Mouse (Mus musculus): ENCODE measurements at regions not wholly inside any gene's neighbourhood (a gene's known extent, or its start where the extent isn't known, plus 50 kb on each side); places are given as distances from the start of the nearest gene placed in this dataset.
A peak's percentile ranks its signal among the peaks of the same experiment; 100 is the strongest.

DNA sequence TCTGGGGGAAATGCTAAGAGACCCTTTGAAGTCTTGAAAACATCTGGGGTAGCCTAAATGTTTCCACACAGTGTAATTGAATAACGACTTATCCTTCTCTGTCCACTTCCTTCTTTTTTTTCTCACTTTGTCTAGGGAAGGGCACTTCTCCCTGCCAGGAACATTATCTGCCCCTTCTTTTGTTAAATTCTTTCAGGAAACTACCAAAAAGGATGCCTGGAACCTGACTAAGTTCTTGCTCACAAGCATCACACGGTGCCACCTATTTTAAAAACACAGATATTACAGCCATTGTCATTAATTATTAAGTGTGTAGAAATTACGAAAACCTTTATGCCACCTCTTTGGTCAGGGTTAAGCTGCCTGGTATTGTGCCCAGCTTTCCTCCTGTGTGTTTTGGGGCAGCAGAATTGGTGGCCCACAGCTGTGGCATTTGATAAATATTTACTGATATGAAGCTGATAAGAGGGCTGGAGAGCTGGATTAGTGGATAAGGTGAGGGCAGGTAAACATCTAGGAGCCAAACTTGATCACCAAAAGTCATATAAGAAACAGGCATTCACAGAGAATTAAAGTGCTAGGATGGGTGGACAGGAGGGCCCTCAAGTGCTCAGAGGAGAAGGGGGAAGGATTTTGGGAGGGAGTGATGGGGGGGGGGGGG lies 855.6 kb upstream of the Adgrl2 start:
- DNase-seq (ENCODE audit: low spot score) (no peak), ATAC-seq (no peak)
- Histone ChIP-seq H3K36me3 (ENCODE audit: insufficient read depth, low read length) (no peaks in the 10 kb centered on the region), H3K27ac (ENCODE audit: low read length) (no peak overlapping the region), H3K4me1 (ENCODE audit: insufficient read depth, low read depth, low read length) (no peaks in the 10 kb centered on the region), H3K4me3 (ENCODE audit: low read depth, low read length) (no peak overlapping the region), H3K9ac (replicated peaks; ENCODE audit: low read depth) (no peak overlapping the region), H3K4me2 (replicated peaks; ENCODE audit: low read depth, low read length) (no peak overlapping the region), H3K27me3 (replicated peaks; ENCODE audit: insufficient read depth, low read length) (no peaks in the 10 kb centered on the region), H3K9me3 (ENCODE audit: low read length) (no peaks in the 10 kb centered on the region)
- WGBS, result 30% methylated on average over 3 of the region's 3 CpGs
- TF ChIP-seq EP300 (IDR thresholded peaks at IDR 0.05), result no peak
- TF ChIP-seq CTCF (IDR thresholded peaks at IDR 0.05), result no peak

GRCm38 (mm10) chr3:149845083-149845825 lies 854.9 kb upstream of the Adgrl2 start:
- no peak for ATAC-seq

GRCm38 (mm10) chr3:149837921-149838320 lies 847.6 kb upstream of the Adgrl2 start:
- H3K9me3 ChIP-seq (ENCODE audit: low read length), result no peaks in the 10 kb centered on the region

More at GRCm38 (mm10) chr3:149845083-149845825, 854.9 kb upstream of the Adgrl2 start:
- Histone ChIP-seq H3K27ac (ENCODE audit: low read length) (no peak overlapping the region), H3K36me3 (ENCODE audit: insufficient read depth, low read length) (no peaks in the 10 kb centered on the region), H3K9ac (replicated peaks; ENCODE audit: low read depth) (no peak overlapping the region), H3K4me3 (ENCODE audit: low read depth, low read length) (peak overlapping the region; percentile 19; the same call in 1 of the 2 replicates), H3K4me2 (replicated peaks; ENCODE audit: low read depth, low read length) (peak overlapping the region; percentile 52), H3K9me3 (ENCODE audit: low read length) (no peaks in the 10 kb centered on the region), H3K4me1 (ENCODE audit: insufficient read depth, low read depth, low read length) (no peaks in the 10 kb centered on the region), H3K27me3 (replicated peaks; ENCODE audit: insufficient read depth, low read length) (no peaks in the 10 kb centered on the region)
- no peak for DNase-seq (ENCODE audit: low spot score)
- 4% methylated on average over 18 of the region's 18 CpGs for WGBS
- TF ChIP-seq EP300 (IDR thresholded peaks at IDR 0.05) (no peak), CTCF (IDR thresholded peaks at IDR 0.05) (no peak)

DNA sequence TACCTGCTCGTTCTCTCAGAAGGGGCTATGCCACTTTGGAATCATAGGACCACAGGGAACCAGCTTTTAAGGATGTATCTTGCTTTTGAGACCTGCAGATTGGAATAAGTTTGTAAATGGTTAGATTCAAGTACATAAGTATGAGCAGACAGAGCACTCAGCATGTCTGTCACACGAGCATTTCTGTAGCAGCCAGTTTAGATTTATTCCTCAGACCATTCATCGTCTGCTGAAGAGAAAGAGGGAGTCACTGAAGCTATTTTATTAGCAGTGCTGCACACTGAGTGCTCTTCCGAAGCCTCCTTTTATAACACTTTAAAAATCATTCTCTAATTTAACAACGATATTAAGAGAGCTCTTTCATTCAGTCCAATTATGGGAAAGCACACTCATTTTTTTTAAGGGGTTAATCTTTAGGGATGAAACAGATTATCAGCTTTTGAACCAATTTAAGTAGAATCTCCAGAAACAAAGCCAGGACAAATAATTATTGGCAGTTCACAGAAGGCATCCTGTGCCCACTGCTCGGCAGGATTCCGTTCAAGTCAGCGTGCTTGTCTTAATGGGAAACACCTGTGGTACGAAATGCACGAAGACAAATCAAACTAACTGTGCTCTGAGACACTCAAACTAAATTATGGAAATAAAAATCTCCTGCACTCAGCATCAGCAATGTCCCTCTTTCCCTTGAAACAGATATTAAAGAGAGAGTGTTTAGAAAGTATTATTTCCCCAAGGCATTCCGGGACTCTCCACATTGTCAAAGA lies 846.3 kb upstream of the Adgrl2 start:
- Histone ChIP-seq H3K36me3 (ENCODE audit: insufficient read depth, low read length) (no peaks in the 10 kb centered on the region), H3K4me1 (ENCODE audit: insufficient read depth, low read depth, low read length) (no peaks in the 10 kb centered on the region), H3K27ac (ENCODE audit: low read length) (no peak overlapping the region), H3K4me2 (replicated peaks; ENCODE audit: low read depth, low read length) (no peak overlapping the region), H3K9ac (replicated peaks; ENCODE audit: low read depth) (no peak overlapping the region), H3K27me3 (replicated peaks; ENCODE audit: insufficient read depth, low read length) (no peaks in the 10 kb centered on the region), H3K9me3 (ENCODE audit: low read length) (no peaks in the 10 kb centered on the region), H3K4me3 (ENCODE audit: low read depth, low read length) (no peak overlapping the region)
- TF ChIP-seq EP300 (IDR thresholded peaks at IDR 0.05), result no peak
- TF ChIP-seq CTCF (IDR thresholded peaks at IDR 0.05), result no peak
- ATAC-seq (no peak), DNase-seq (ENCODE audit: low spot score) (no peak)
- 72% methylated on average over 11 of the region's 11 CpGs for WGBS

More at GRCm38 (mm10) chr3:149837921-149838320, 847.6 kb upstream of the Adgrl2 start:
- DNase-seq (ENCODE audit: low spot score) (no peak), ATAC-seq (no peak)
- H3K4me3 ChIP-seq (ENCODE audit: low read depth, low read length), result no peak overlapping the region
- H3K4me2 ChIP-seq (replicated peaks; ENCODE audit: low read depth, low read length), result no peak overlapping the region
- H3K27me3 ChIP-seq (replicated peaks; ENCODE audit: insufficient read depth, low read length), result no peaks in the 10 kb centered on the region
- H3K27ac ChIP-seq (ENCODE audit: low read length), result no peak overlapping the region
- TF ChIP-seq CTCF (IDR thresholded peaks at IDR 0.05) (no peak), EP300 (IDR thresholded peaks at IDR 0.05) (no peak)
- H3K4me1 ChIP-seq (ENCODE audit: insufficient read depth, low read depth, low read length), result no peaks in the 10 kb centered on the region
- no peak overlapping the region for H3K9ac ChIP-seq (replicated peaks; ENCODE audit: low read depth)
- H3K36me3 ChIP-seq (ENCODE audit: insufficient read depth, low read length), result no peaks in the 10 kb centered on the region

DNA sequence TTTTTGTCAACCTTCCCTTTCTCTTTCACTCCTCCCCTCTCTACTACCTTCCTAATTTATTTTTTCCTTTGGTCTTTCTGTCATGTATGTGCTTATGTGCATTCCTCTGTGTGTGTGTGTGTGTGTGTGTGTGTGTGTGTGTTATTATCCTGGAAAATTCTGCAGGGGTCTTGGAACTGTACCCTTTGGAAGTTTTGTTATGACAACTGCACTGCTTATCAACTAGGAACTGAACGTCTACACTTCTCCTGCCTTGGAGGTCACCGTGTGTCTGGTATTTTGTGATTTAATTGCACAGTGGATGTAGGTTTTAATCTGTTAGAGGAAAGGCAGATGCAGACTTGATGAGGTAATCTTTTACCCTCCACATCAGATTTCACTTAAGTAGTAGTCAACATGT lies 836.8 kb upstream of the Adgrl2 start:
- H3K27me3 ChIP-seq (replicated peaks; ENCODE audit: insufficient read depth, low read length), result no peaks in the 10 kb centered on the region
- no peaks in the 10 kb centered on the region for H3K4me1 ChIP-seq (ENCODE audit: insufficient read depth, low read depth, low read length)
- DNase-seq (ENCODE audit: low spot score) (no peak), ATAC-seq (no peak)
- H3K27ac ChIP-seq (ENCODE audit: low read length), result no peak overlapping the region
- H3K36me3 ChIP-seq (ENCODE audit: insufficient read depth, low read length), result no peaks in the 10 kb centered on the region
- no peak overlapping the region for H3K4me3 ChIP-seq (ENCODE audit: low read depth, low read length)
- TF ChIP-seq CTCF (IDR thresholded peaks at IDR 0.05) (no peak), EP300 (IDR thresholded peaks at IDR 0.05) (no peak)
- no peak overlapping the region for H3K9ac ChIP-seq (replicated peaks; ENCODE audit: low read depth)
- H3K4me2 ChIP-seq (replicated peaks; ENCODE audit: low read depth, low read length), result no peak overlapping the region
- 48% methylated on average over 2 of the region's 2 CpGs for WGBS
- H3K9me3 ChIP-seq (ENCODE audit: low read length), result no peaks in the 10 kb centered on the region

DNA sequence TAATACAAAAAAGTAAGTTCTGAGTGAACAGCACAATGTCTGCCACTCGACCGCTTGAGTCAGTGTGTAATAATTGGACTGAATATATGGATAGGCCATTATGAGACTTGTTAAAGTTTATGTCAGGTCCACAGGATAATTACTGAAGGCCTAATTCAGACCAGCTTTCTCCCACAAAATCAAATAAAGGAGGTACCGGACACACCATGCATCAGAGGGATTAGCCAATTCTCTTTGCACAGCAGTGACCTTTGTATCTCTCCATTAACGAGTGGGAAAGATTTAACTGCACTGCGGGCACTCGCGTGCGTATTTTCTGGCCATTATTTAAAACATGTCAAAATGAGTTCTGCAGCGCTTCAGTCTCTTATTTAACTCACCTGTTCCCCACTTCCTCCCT lies 836.4 kb upstream of the Adgrl2 start:
- H3K27me3 ChIP-seq (replicated peaks; ENCODE audit: insufficient read depth, low read length), result no peaks in the 10 kb centered on the region
- H3K36me3 ChIP-seq (ENCODE audit: insufficient read depth, low read length), result no peaks in the 10 kb centered on the region
- H3K4me3 ChIP-seq (ENCODE audit: low read depth, low read length), result no peak overlapping the region
- WGBS, result 76% methylated on average over 9 of the region's 9 CpGs
- no peak overlapping the region for H3K9ac ChIP-seq (replicated peaks; ENCODE audit: low read depth)
- H3K4me2 ChIP-seq (replicated peaks; ENCODE audit: low read depth, low read length), result no peak overlapping the region
- no peaks in the 10 kb centered on the region for H3K9me3 ChIP-seq (ENCODE audit: low read length)
- ATAC-seq (no peak), DNase-seq (ENCODE audit: low spot score) (no peak)
- no peaks in the 10 kb centered on the region for H3K4me1 ChIP-seq (ENCODE audit: insufficient read depth, low read depth, low read length)
- no peak for TF ChIP-seq CTCF (IDR thresholded peaks at IDR 0.05)
- TF ChIP-seq EP300 (IDR thresholded peaks at IDR 0.05), result no peak
- no peak overlapping the region for H3K27ac ChIP-seq (ENCODE audit: low read length)

Data from lung, postnatal 0 days (tissue).